Mouse (Mus musculus) E14TG2a.4 (cell line): ENCODE measurements around the gene Gm17359.

Experiments used
- CTCF ChIP-seq: conservative IDR thresholded peaks from 2 replicates; pipeline ENCODE4 v1.5.1; 2014; ENCODE audit warnings: low read length
- NANOG ChIP-seq: IDR thresholded peaks from 2 replicates; pipeline ENCODE4 v1.6.1; 2014; ENCODE audit warnings: borderline replicate concordance, low read length, mixed read lengths
- POU5F1 ChIP-seq: IDR thresholded peaks from 2 replicates; pipeline ENCODE4 v1.6.1; 2014; ENCODE audit warnings: low read length, borderline replicate concordance

GRCm38 (mm10) chr3:79472362-79472761 is 135.9 kb downstream of the Gm17359 start:
- TF ChIP-seq CTCF (no peak), POU5F1 (no peak), NANOG (no peak)
